Mouse (Mus musculus) bone marrow, adult 2 months (tissue): Measurements from ENCODE around the gene Akr1c13. TPM values are rescaled to one million over a fixed set of nuclear protein-coding genes. Genes with fewer than 3 reads are reported as not detected.

Experiments used
- H3K27ac ChIP-seq: fragments of 200-500 bp; 2 replicates; pipeline ENCODE4 v1.5.1; 2012; ENCODE audit warnings: low read depth, mild to moderate bottlenecking, control low read depth, inconsistent platforms, low read length; ENCODE audit not compliant: control insufficient read depth, poor library complexity, insufficient read depth
- H3K4me1 ChIP-seq: fragments of 200-500 bp; 2 replicates; pipeline ENCODE4 v1.6.1; 2011; ENCODE audit warnings: low read length; ENCODE audit not compliant: control insufficient read depth, insufficient read depth
- H3K4me3 ChIP-seq: fragments of 200-500 bp; replicated peaks from 2 replicates; pipeline ENCODE3; 2011; ENCODE audit warnings: mild to moderate bottlenecking, low read depth, low read length, control low read depth; ENCODE audit not compliant: control insufficient read depth
- CTCF ChIP-seq: fragments of 200-500 bp; IDR thresholded peaks from 2 replicates; pipeline ENCODE4 v1.5.1; 2011; ENCODE audit warnings: low read length, control low read depth; ENCODE audit not compliant: control insufficient read depth, insufficient read depth
- POLR2A ChIP-seq: fragments of 200-500 bp; IDR thresholded peaks from 2 replicates; pipeline ENCODE4 v1.6.1; 2011; ENCODE audit warnings: low read depth, mild to moderate bottlenecking, control low read depth, low read length, borderline replicate concordance; ENCODE audit not compliant: control insufficient read depth
- WGBS: fragments of 180-500 bp; shearing (Covaris S2); methylation state at CpG from one replicate; pipeline ENCODE4 v1.1.7; 2018; 5-methylcytosine and 5-hydroxymethylcytosine counted together
- polyA plus RNA-seq: library from polyadenylated mRNA; stranded (reverse); fragments of >200 nt; gene quantifications from 2 replicates; pipeline ENCODE4 v1.2.4, GENCODE M21; 2011; ENCODE audit warnings: low replicate concordance; ENCODE audit not compliant: missing spikeins, insufficient read depth, insufficient read length

The Akr1c13 gene
- polyA plus RNA-seq, 1 experiment, result 4.2 TPM

GRCm38 (mm10) chr13:4233135-4233534 lies 42.2 kb downstream of the Akr1c13 start:
- 68% methylated on average over 1 of the region's 1 CpGs for WGBS
- H3K4me1 ChIP-seq, result no peaks in the 10 kb centered on the region
- no peak for TF ChIP-seq POLR2A
- TF ChIP-seq CTCF, result no peak
- no peak overlapping the region for H3K4me3 ChIP-seq
- H3K27ac ChIP-seq, result no peak overlapping the region

- TF ChIP-seq CTCF (no peak), POLR2A (no peak)
- Histone ChIP-seq H3K4me3 (no peak overlapping the region), H3K4me1 (no peaks in the 10 kb centered on the region), H3K27ac (no peak overlapping the region)
- WGBS, result 73% methylated on average over 3 of the region's 3 CpGs
These were observed 42.7 kb downstream of the Akr1c13 start for GRCm38 (mm10) chr13:4233536-4234172.

- Histone ChIP-seq H3K4me3 (no peak overlapping the region), H3K27ac (no peak overlapping the region), H3K4me1 (no peaks in the 10 kb centered on the region)
- 10% methylated on average over 13 of the region's 13 CpGs for WGBS
- TF ChIP-seq POLR2A, result no peak
These were observed 54.1 kb downstream of the Akr1c13 start for GRCm38 (mm10) chr13:4244861-4245559.

GRCm38 (mm10) chr13:4249347-4249746 lies 58.4 kb downstream of the Akr1c13 start:
- Histone ChIP-seq H3K4me3 (no peak overlapping the region), H3K27ac (no peak overlapping the region), H3K4me1 (no peaks in the 10 kb centered on the region)
- 78% methylated on average over 3 of the region's 3 CpGs for WGBS
- TF ChIP-seq POLR2A, result no peak
- TF ChIP-seq CTCF, result no peak

Other genes with a start within 250 kb of the Akr1c13 start
- gene Ucn3, start 245.8 kb upstream of the Akr1c13 start, polyA plus RNA-seq, result not detected in 2 replicates
- 0.81 and 0.82 TPM in 2 replicates for gene Akr1c14, start 142.1 kb upstream of the Akr1c13 start, polyA plus RNA-seq
- not detected in 2 replicates for gene Akr1c18, start 40.5 kb upstream of the Akr1c13 start, polyA plus RNA-seq
- gene Akr1c19, start 37.5 kb downstream of the Akr1c13 start, polyA plus RNA-seq, result 2.4 and 4.5 TPM in 2 replicates
- gene Akr1c12, start 88.3 kb downstream of the Akr1c13 start, polyA plus RNA-seq, result 7.4 TPM in 1 of 2 replicates, not detected in the other
- gene Akr1c6, start 243.2 kb downstream of the Akr1c13 start, polyA plus RNA-seq, result 5.1 TPM in 1 of 2 replicates, not detected in the other